Mouse (Mus musculus) heart, adult 2 months (tissue): ENCODE data around the gene Trp53bp2. TPM values are rescaled to one million over a fixed set of nuclear protein-coding genes. Genes with fewer than 3 reads are reported as not detected.

Experiments
- DNase-seq, 2 experiments: peaks; one replicate each; pipeline ENCODE4 v3.0.0; 2021
- H3K27ac ChIP-seq: fragments of 200-600 bp; 2 replicates; pipeline ENCODE4 v1.8.1; 2022
- H3K27me3 ChIP-seq: fragments of 200-500 bp; 2 replicates; pipeline ENCODE4 v1.6.1; 2012; ENCODE audit warnings: mild to moderate bottlenecking, low read length, inconsistent platforms, mixed read lengths; ENCODE audit not compliant: control insufficient read depth, insufficient read depth
- H3K36me3 ChIP-seq: fragments of 200-500 bp; 2 replicates; pipeline ENCODE4 v1.6.1; 2012; ENCODE audit warnings: low read length, inconsistent platforms; ENCODE audit not compliant: control insufficient read depth, insufficient read depth
- H3K4me1 ChIP-seq: fragments of 200-500 bp; 2 replicates; pipeline ENCODE4 v1.6.1; 2011; ENCODE audit warnings: low read length; ENCODE audit not compliant: control insufficient read depth, insufficient read depth
- H3K4me3 ChIP-seq: fragments of 200-600 bp; 2 replicates; pipeline ENCODE4 v1.8.1; 2022
- H3K79me2 ChIP-seq: fragments of 200-500 bp; replicated peaks from 2 replicates; pipeline ENCODE4 v1.6.1; 2012; ENCODE audit warnings: mild to moderate bottlenecking, inconsistent platforms, low read length, moderate library complexity, mixed read lengths; ENCODE audit not compliant: control insufficient read depth, insufficient read depth
- H3K9ac ChIP-seq: fragments of 200-500 bp; 2 replicates; pipeline ENCODE4 v1.6.1; 2012; ENCODE audit warnings: low read depth, mild to moderate bottlenecking, control low read depth, inconsistent platforms, low read length, mixed read lengths
- CTCF ChIP-seq: fragments of 200-600 bp; IDR thresholded peaks from 2 replicates; pipeline ENCODE4 v1.8.1; 2022; ENCODE audit warnings: antibody characterized with exemption, mild to moderate bottlenecking, moderate library complexity
- EP300 ChIP-seq: fragments of 200-500 bp; IDR thresholded peaks from 2 replicates; pipeline ENCODE4 v1.6.1; 2011; ENCODE audit warnings: low read depth, low read length, control low read depth; ENCODE audit not compliant: insufficient read depth
- POLR2A ChIP-seq: fragments of 200-500 bp; IDR thresholded peaks from 2 replicates; pipeline ENCODE4 v1.6.1; 2011; ENCODE audit warnings: mild to moderate bottlenecking, low read depth, low read length, control low read depth; ENCODE audit not compliant: insufficient read depth
- WGBS: fragments of 180-500 bp; shearing (Covaris S2); methylation state at CpG from one replicate; pipeline ENCODE4 v1.1.7; 2018; 5-methylcytosine and 5-hydroxymethylcytosine counted together
- intact Hi-C: fragments of 180-260 bp; cut with DNase I; formaldehyde crosslinking; loops from one replicate; pipeline ENCODE4 v1.15.1; 2025
- polyA plus RNA-seq: library from polyadenylated mRNA; depleted of rRNA; stranded (reverse); fragments of >200 nt; gene quantifications from 2 replicates; pipeline ENCODE4 v1.2.3, GENCODE M21; 2012
- total RNA-seq, 2 experiments: library from RNA; stranded (reverse); gene quantifications; 2 replicates each; pipeline ENCODE4 v1.2.3; 2021

Gene Trp53bp2
- total and polyA plus RNA-seq, 3 experiments: 8.4 to 11.4 (median 9.3) TPM

- DNase-seq: no peak
- H3K4me3 ChIP-seq: no peak overlapping the region
- no peak overlapping the region for H3K27ac ChIP-seq
- no peak overlapping the region for H3K9ac ChIP-seq
- peaks cover 14% of the 10 kb centered on the region for H3K36me3 ChIP-seq
- no peaks in the 10 kb centered on the region for H3K27me3 ChIP-seq
- no peaks in the 10 kb centered on the region for H3K79me2 ChIP-seq
- H3K4me1 ChIP-seq: peaks cover 5% of the 10 kb centered on the region
- TF ChIP-seq CTCF: no peak
- TF ChIP-seq EP300: no peak
- TF ChIP-seq POLR2A: no peak
- intact Hi-C loops: no loop called here
- WGBS: 85% methylated on average over 18 of the region's 18 CpGs
These were observed 33.0 kb downstream of the Trp53bp2 start for GRCm38 (mm10) chr1:182441791-182442473.

- H3K27me3 ChIP-seq: no peaks in the 10 kb centered on the region
- H3K4me3 ChIP-seq: no peak overlapping the region
- no peak overlapping the region for H3K27ac ChIP-seq
- no peaks in the 10 kb centered on the region for H3K79me2 ChIP-seq
- TF ChIP-seq EP300 (no peak), CTCF (no peak), POLR2A (no peak)
- intact Hi-C loops: no loop called here
- H3K4me1 ChIP-seq: peaks cover 5% of the 10 kb centered on the region
- peaks cover 14% of the 10 kb centered on the region for H3K36me3 ChIP-seq
- 58% methylated on average over 2 of the region's 2 CpGs for WGBS
- no peak for DNase-seq
- H3K9ac ChIP-seq: no peak overlapping the region
These were observed 35.1 kb downstream of the Trp53bp2 start for GRCm38 (mm10) chr1:182444116-182444515.

- WGBS: 97% methylated on average over 14 of the region's 14 CpGs
- no peak overlapping the region for H3K27ac ChIP-seq
- no peak overlapping the region for H3K4me3 ChIP-seq
- no peak for DNase-seq
- peaks cover 8% of the 10 kb centered on the region for H3K36me3 ChIP-seq
- H3K27me3 ChIP-seq: no peaks in the 10 kb centered on the region
- intact Hi-C loops: no loop called here
- H3K79me2 ChIP-seq: no peaks in the 10 kb centered on the region
- no peak overlapping the region for H3K9ac ChIP-seq
- TF ChIP-seq POLR2A: no peak
- TF ChIP-seq EP300: no peak
- no peak for TF ChIP-seq CTCF
- no peaks in the 10 kb centered on the region for H3K4me1 ChIP-seq
These were observed 39.5 kb downstream of the Trp53bp2 start for GRCm38 (mm10) chr1:182448276-182449035.

- H3K4me1 ChIP-seq: peaks cover 2% of the 10 kb centered on the region
- intact Hi-C loops: no loop called here
- 75% methylated on average over 4 of the region's 4 CpGs for WGBS
- no peak overlapping the region for H3K9ac ChIP-seq
- no peak for TF ChIP-seq POLR2A
- no peak for TF ChIP-seq CTCF
- TF ChIP-seq EP300: no peak
- H3K27me3 ChIP-seq: no peaks in the 10 kb centered on the region
- H3K36me3 ChIP-seq: peaks cover 5% of the 10 kb centered on the region
- no peaks in the 10 kb centered on the region for H3K79me2 ChIP-seq
- DNase-seq: no peak
- no peak overlapping the region for H3K27ac ChIP-seq
- H3K4me3 ChIP-seq: no peak overlapping the region
These were observed 43.5 kb downstream of the Trp53bp2 start for GRCm38 (mm10) chr1:182452473-182452872.

GRCm38 (mm10) chr1:182455080-182455479 lies 46.1 kb downstream of the Trp53bp2 start:
- Histone ChIP-seq H3K36me3 (peaks cover 5% of the 10 kb centered on the region), H3K4me3 (no peak overlapping the region), H3K4me1 (peaks cover 2% of the 10 kb centered on the region), H3K27me3 (no peaks in the 10 kb centered on the region), H3K9ac (no peak overlapping the region), H3K79me2 (no peaks in the 10 kb centered on the region), H3K27ac (no peak overlapping the region)
- DNase-seq: no peak
- intact Hi-C loops: no loop called here
- WGBS: 89% methylated on average over 2 of the region's 2 CpGs
- TF ChIP-seq CTCF (no peak), POLR2A (no peak), EP300 (no peak)

- WGBS: 89% methylated on average over 19 of the region's 19 CpGs
- intact Hi-C loops: no loop called here
- no peaks in the 10 kb centered on the region for H3K27me3 ChIP-seq
- no peaks in the 10 kb centered on the region for H3K79me2 ChIP-seq
- peaks cover 5% of the 10 kb centered on the region; the same call in 1 of the 2 replicates for H3K36me3 ChIP-seq
- no peak overlapping the region for H3K27ac ChIP-seq
- no peak for DNase-seq
- H3K4me1 ChIP-seq: peaks cover 4% of the 10 kb centered on the region
- H3K4me3 ChIP-seq: no peak overlapping the region
- no peak overlapping the region for H3K9ac ChIP-seq
- no peak for TF ChIP-seq POLR2A
- TF ChIP-seq CTCF: no peak
- no peak for TF ChIP-seq EP300
These were observed 49.6 kb downstream of the Trp53bp2 start for GRCm38 (mm10) chr1:182458556-182458955.
